13 mouse cellular contexts compared by ENCODE assay signal in genomic region chr8:10974659-10975058, GRCm38 (mm10). TPM values are rescaled to one million over a fixed set of nuclear protein-coding genes. Genes with fewer than 3 reads are reported as not detected.
DNase-seq lines count a peak whose midpoint lies in the region; ATAC-seq lines count a peak whose summit lies in the region.
"Had no signal": no experiment of that assay in that cellular context is flagged by ENCODE, and none has a peak within 500 bp of the region (broad histone marks: within the 10 kb centered on the region; RNA-seq: fewer than 3 reads in every experiment).

No protein-coding gene starts in this region.

- H3K27ac ChIP-seq in heart, embryonic 12.5 days (ENCODE audit: poor library complexity, severe bottlenecking), result peak overlapping the region; percentile 14; the same call in 1 of the 2 replicates
- peak overlapping the region; percentile 40 for H3K27ac ChIP-seq in lung, embryonic 15.5 days
- peak overlapping the region; percentile 42 for H3K27ac ChIP-seq in intestine, embryonic 16.5 days (ENCODE audit: low read length)
- peak overlapping the region; percentile 68 for H3K27ac ChIP-seq in stomach, embryonic 15.5 days
- H3K27ac ChIP-seq: limb, embryonic 13.5 days had no signal

- H3K4me1 ChIP-seq in heart, embryonic 12.5 days (replicated peaks), result peaks cover 71% of the 10 kb centered on the region
- peaks cover 73% of the 10 kb centered on the region for H3K4me1 ChIP-seq in lung, embryonic 15.5 days
- peaks cover 44% of the 10 kb centered on the region for H3K4me1 ChIP-seq in intestine, embryonic 16.5 days (ENCODE audit: control insufficient read depth, insufficient read depth, low read length)
- peaks cover 59% of the 10 kb centered on the region for H3K4me1 ChIP-seq in stomach, embryonic 15.5 days

- no peaks in the 10 kb centered on the region for H3K9me3 ChIP-seq in heart, embryonic 12.5 days (replicated peaks)
- H3K9me3 ChIP-seq in lung, embryonic 15.5 days, result no peaks in the 10 kb centered on the region
- H3K9me3 ChIP-seq in intestine, embryonic 16.5 days (ENCODE audit: control insufficient read depth, low read length), result no peaks in the 10 kb centered on the region
- H3K9me3 ChIP-seq in stomach, embryonic 15.5 days, result no peaks in the 10 kb centered on the region
- H3K9me3 ChIP-seq: limb, embryonic 13.5 days had no signal

- H3K4me2 ChIP-seq in heart, embryonic 12.5 days, result no peak overlapping the region
- no peak overlapping the region for H3K4me2 ChIP-seq in lung, embryonic 15.5 days
- H3K4me2 ChIP-seq in intestine, embryonic 16.5 days (ENCODE audit: low read depth, low read length), result no peak overlapping the region
- H3K4me2 ChIP-seq in stomach, embryonic 15.5 days, result no peak overlapping the region
- H3K4me2 ChIP-seq: limb, embryonic 13.5 days had no signal

- H3K4me3 ChIP-seq in heart, embryonic 12.5 days, result no peak overlapping the region
- H3K4me3 ChIP-seq in lung, embryonic 15.5 days, result no peak overlapping the region
- no peak overlapping the region for H3K4me3 ChIP-seq in intestine, embryonic 16.5 days (ENCODE audit: low read length)
- H3K4me3 ChIP-seq in stomach, embryonic 15.5 days (replicated peaks), result no peak overlapping the region
- H3K4me3 ChIP-seq: limb, embryonic 13.5 days had no signal

- WGBS in heart, embryonic 12.5 days, result 16% methylated on average over 2 of the region's 2 CpGs
- 13% methylated on average over 2 of the region's 2 CpGs for WGBS in lung, embryonic 15.5 days
- WGBS in intestine, embryonic 16.5 days, result 25% methylated on average over 2 of the region's 2 CpGs
- WGBS in stomach, embryonic 15.5 days, result 13% methylated on average over 2 of the region's 2 CpGs

- no peaks in the 10 kb centered on the region for H3K27me3 ChIP-seq in heart, embryonic 12.5 days (replicated peaks)
- H3K27me3 ChIP-seq in lung, embryonic 15.5 days, result no peaks in the 10 kb centered on the region; the same call in 1 of the 2 replicates
- H3K27me3 ChIP-seq in intestine, embryonic 16.5 days (replicated peaks; ENCODE audit: control insufficient read depth, insufficient read depth, low read length), result no peaks in the 10 kb centered on the region
- H3K27me3 ChIP-seq in stomach, embryonic 15.5 days (replicated peaks), result no peaks in the 10 kb centered on the region
- H3K27me3 ChIP-seq: limb, embryonic 13.5 days had no signal

- H3K36me3 ChIP-seq in heart, embryonic 12.5 days, result no peaks in the 10 kb centered on the region
- no peaks in the 10 kb centered on the region for H3K36me3 ChIP-seq in lung, embryonic 15.5 days
- no peaks in the 10 kb centered on the region for H3K36me3 ChIP-seq in intestine, embryonic 16.5 days (ENCODE audit: control insufficient read depth, insufficient read depth, low read length)
- H3K36me3 ChIP-seq in stomach, embryonic 15.5 days, result no peaks in the 10 kb centered on the region
- H3K36me3 ChIP-seq: limb, embryonic 13.5 days had no signal

- no peak for ATAC-seq in heart, embryonic 12.5 days (ENCODE audit: insufficient number of reproducible peaks, low FRiP score)
- 0 out of 2 replicates have a peak, but pooled peaks have one; percentile 15 for ATAC-seq in lung, embryonic 15.5 days (ENCODE audit: borderline replicate concordance, extremely low read depth, low FRiP score, low TSS enrichment)
- 0 out of 2 replicates have a peak, but pooled peaks have one; percentile 19 for ATAC-seq in intestine, embryonic 16.5 days
- ATAC-seq in stomach, embryonic 15.5 days (ENCODE audit: insufficient read depth, low FRiP score, low read depth), result peak; percentile 41; the same call in 1 of the 2 replicates

- DNase-seq in heart, adult 18-20 months, result no peak
- no peak for DNase-seq in lung, postnatal 10 days
- DNase-seq in frontal cortex, postnatal 14 days (ENCODE audit: low spot score in 2 of 2), result no peak
- no peak for DNase-seq in ovary, postnatal 14 days (ENCODE audit: low spot score)
- DNase-seq: adrenal gland, postnatal 14 days; cerebellum, postnatal 14 days; heart, postnatal 10 days; spleen, adult 18-20 months had no signal

- no peak overlapping the region for H3K9ac ChIP-seq in heart, embryonic 12.5 days
- no peak overlapping the region for H3K9ac ChIP-seq in lung, embryonic 15.5 days
- no peak overlapping the region for H3K9ac ChIP-seq in intestine, embryonic 16.5 days (ENCODE audit: low read depth, low read length)
- H3K9ac ChIP-seq in stomach, embryonic 15.5 days, result no peak overlapping the region
- H3K9ac ChIP-seq: limb, embryonic 13.5 days had no signal

RNA-seq across cellular contexts. Expression of gene Irs2, which starts 33.6 kb away (rescaled TPM):
- 6.2 and 7.7 TPM in 2 replicates for polyA plus RNA-seq in heart, embryonic 12.5 days (2016; fragmentation: Nextera tagmentation; extraction: Ambion mirVana)
- total RNA-seq in heart, adult 18-20 months (2021), result 10 to 100 TPM; 17.8 to 18.5 TPM
- polyA plus RNA-seq in lung, embryonic 15.5 days (2015; fragmentation: Nextera tagmentation; extraction: Ambion mirVana), result 4.1 TPM in 2 replicates
- polyA plus RNA-seq in intestine, embryonic 16.5 days (2015; fragmentation: Nextera tagmentation; extraction: Ambion mirVana), result 4.4 and 4.7 TPM in 2 replicates
- 7.1 and 7.2 TPM in 2 replicates for polyA plus RNA-seq in stomach, embryonic 15.5 days (2015; fragmentation: Nextera tagmentation; extraction: Ambion mirVana)

Comparison
In these comparisons a context has a peak if more than half of its experiments do, and no peak if none do; other contexts are left out.
1. H3K27ac ChIP-seq: peak in every context shown above with its lines; median percentile 68 in stomach, embryonic 15.5 days; 42 in intestine, embryonic 16.5 days; 40 in lung, embryonic 15.5 days; 14 in heart, embryonic 12.5 days.